Mouse (Mus musculus) retina, embryonic 14.5 days (tissue): ENCODE results near the gene Srd5a2.
"Not testable (repeated sequence)": the region's sequence is repeated elsewhere in the genome, so short reads cannot be mapped to it uniquely, and the experiment has no call there.

Experiments
- DNase-seq: peaks from one replicate; pipeline ENCODE4 v3.0.0-alpha.2; 2015; ENCODE audit warnings: low spot score

Srd5a2 gene

DNA sequence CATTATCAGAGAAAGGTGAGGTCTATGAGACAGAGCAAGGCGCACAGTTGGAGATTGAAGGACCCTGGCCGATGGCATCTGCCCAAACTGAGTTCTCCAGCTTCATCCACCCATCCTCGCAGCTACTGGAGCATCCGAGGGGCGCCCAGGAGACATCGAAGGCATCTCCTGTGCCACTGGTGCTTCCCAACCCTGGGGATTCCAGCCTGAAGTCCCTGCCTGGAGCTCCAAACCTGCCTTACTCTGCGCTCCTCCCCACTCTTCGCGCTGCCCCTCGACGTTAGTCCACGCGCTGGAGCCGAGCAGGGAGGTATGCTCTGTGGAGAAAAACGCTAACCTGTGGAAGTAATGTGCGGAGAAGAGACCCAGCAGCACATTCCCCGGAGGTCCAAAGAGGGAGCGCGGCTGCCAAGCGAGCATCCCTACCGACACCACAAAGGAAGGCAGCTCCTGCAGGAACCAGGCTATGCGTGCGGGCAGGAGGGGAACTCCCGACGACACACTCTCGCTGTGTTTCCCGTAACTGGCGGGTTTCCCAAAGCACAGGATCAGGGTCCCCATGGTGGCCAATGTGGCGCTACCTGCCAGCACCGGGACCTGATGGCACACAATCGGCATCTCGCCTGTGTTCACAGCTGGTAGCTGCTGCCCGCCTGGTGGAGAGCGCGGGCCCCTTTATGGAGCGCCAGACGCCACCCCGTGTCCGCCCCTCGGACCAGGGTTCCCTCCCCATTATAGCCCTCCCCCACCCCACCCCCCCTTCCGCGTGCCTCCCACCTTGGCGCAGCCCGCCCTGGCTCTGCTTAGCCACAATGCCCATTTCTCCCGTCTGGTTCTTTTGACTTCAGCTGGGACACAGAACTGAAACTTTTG, at the start of gene Srd5a2:
TSS of gene Srd5a2 (minus strand) at position 707 of the 873 bp plus-strand sequence.
- DNase-seq: no peak

DNA sequence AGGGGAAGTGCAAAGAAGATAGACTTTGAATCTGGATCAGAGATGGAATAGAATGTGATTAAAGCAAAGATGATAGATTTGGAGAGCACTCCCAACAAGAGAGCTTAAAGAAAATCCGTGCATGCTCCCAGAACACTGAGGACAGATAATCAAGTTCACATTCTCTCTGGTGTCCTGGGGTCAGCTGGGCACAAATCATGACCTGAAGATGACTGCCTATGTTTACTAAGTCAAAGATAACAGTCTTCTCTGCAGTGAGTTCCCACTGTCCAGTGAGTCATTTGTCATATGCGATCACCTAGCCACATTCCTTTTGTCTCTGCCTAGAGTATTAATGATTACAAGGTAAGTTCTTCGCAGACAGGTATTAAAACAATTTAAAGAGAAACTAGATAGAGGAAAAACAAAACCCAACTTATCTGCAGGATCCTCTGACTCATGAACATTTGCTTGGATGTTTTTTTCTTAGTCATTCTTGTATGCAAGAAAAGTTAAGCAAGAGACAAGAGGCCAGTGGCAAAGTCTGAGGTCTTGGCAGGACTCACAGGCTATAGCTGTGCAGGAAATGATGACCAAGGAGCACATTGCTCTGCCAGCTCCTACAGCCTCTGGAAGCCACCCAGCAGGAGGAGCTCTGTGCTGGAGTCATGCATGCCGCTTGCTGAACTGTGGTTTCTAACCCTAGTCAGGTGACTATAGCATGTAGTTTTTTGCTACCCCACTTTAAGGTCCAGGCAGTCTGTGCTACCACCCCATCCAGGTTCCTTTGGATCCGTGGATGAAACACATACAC, 41.4 kb upstream of the Srd5a2 start:
- no peak for DNase-seq

DNA sequence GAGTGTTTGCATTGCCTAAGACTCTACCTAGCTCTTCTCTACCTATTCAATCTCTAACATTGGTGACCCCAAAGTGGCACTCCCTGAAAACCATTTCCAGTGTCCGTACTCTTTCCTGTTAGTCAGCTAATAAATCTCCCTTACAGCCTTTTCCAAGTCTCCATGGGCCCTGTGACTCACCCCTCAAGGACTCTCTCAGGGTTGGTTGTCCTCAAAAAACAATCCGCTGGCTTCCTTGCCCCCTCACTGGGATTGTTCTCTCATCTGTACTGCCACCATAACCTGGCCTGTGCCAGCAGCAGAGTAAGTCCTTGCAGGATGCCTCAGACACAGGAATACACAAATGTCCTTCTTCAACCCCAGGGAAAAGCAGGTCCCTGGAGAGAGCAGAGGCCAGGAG, 40.3 kb upstream of the Srd5a2 start:
- no peak for DNase-seq

DNA sequence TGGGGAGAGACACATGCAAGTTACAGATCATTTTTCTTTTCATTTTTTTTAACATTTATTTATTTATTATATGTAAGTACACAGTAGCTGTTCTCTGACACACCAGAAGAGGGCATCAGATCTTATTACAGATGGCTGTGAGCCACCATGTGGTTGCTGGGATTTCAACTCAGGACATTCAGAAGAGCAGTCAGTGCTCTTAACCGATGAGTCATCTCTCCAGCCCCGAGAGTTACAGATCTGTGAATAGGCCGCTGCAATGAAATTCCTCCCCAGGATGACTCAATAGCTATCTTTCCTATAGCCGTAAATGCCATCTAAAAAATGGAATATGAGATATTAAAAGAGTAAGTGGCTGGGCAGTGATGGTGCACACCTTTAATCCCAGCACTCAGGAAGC, 35.7 kb upstream of the Srd5a2 start:
- no peak for DNase-seq

DNA sequence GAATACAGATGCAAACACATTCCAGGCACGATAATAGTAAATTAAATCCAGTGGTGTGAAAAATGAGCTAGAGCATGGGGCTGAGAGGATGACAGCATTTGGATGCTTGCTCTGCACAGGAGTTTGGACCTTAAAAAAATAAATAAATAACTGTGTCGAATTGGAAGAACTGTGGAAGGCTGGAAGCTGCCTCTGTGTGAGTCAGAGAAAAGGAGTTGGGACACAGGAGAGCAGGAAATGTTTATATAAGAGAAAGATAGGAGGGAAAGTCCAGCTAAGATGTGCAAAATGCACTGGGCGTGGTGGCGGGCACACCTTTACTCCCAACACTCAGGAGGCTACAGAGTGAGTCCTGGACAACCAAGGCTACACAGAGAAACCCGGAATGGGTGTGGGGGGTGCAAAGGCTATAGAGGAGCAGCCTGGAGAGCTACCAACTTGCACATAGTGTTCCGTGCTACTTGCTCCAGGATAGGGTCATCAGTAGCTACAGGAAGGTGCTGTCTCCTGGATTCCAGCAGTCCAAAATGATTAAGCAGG, 32.4 kb upstream of the Srd5a2 start:
- no peak for DNase-seq

DNA sequence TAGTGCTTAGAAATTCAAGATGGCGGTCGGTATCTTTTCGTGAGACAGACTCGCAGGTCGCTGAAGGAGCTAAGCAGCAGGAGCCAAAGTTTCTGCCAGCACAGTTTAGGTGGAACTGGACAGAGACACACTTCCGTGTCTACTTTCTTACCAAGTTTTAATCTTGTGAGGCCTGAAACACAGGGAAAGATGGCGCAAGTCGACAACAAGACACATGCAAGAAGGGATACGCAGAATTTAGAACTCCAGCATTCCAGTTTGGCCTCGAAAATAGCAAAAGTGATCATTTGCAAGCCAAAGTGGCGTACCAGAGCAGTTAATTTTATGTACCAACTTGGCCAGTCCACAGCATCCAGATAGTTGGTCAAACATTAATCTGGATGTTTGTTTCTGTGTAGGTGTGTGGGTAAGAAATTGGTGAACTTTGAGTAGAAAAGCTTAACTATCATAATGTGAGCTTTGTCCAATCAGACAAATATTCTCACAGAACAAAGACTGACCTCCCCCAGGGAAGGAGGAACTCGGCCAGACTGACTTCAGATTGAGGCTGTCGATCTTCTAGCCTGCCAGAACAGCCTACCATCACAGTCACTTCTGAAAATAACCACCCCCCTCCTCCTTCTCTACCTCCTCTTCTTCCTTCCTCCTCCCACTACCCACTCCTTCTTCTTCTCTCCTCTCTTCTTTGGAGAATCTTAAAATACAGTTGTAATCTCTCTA, 31.2 kb upstream of the Srd5a2 start:
- DNase-seq: no peak

DNA sequence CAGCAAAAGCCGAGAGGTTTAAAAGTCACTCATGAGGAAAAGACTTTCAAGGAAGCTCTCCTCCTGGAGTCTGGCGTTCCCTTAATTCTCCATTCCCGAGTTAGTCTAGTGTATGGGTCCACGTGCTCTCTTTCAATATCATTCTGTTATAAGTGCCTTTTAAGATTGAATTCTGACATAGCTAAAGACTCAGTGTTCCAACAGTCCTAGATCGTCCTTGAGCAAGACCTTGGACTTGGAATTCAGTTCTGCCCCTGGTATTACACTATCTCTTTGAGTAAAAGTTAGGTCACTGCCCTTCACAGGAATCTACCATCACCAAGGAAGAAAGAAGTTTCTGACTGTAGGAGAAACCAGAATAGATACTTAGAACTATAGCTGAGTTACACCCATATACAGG, 25.4 kb upstream of the Srd5a2 start:
- not testable (repeated sequence) for DNase-seq

DNA sequence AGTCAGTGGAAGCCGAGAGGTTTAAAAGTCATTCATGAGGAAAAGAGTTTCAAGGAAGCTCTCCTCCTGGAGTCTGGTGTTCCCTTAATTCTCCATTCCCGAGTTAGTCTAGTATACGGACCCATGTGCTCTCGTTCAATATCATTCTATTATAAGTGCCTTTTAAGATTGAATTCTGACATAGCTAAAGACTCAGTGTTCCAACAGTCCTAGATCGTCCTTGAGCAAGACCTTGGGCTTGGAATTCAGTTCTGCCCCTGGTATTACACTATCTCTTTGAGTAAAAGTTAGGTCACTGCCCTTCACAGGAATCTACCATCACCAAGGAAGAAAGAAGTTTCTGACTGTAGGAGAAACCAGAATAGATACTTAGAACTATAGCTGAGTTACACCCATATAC, 15.0 kb upstream of the Srd5a2 start:
- DNase-seq: not testable (repeated sequence)

DNA sequence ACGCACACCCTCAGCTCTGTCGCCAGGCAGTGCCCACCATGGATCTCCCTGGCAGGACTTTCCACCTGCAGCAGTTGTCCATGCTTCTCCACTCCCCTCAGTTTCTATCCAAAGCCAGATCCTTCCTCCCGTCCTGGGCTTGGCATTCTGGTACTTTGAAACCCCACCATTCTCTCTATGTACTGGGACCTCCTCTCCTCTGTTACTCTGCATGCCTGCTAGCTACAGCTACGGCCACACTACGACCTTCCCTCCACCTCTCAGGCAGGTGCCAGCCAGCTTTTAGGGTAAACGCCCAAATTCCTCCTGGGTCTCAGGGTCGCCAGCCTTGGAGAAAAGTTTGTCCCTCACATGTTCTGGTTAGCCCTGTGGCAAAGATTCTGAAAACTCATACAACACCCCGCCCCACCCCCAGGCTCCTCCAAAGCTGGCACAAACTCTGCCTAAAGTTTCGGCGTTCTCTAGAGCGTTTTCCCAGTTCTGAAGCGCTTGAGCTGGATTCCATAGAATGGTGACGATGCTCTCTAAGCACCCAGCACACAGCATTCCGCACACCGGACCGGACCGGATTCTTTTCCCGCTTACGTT, 607 bp upstream of the Srd5a2 start:
- DNase-seq: no peak

DNA sequence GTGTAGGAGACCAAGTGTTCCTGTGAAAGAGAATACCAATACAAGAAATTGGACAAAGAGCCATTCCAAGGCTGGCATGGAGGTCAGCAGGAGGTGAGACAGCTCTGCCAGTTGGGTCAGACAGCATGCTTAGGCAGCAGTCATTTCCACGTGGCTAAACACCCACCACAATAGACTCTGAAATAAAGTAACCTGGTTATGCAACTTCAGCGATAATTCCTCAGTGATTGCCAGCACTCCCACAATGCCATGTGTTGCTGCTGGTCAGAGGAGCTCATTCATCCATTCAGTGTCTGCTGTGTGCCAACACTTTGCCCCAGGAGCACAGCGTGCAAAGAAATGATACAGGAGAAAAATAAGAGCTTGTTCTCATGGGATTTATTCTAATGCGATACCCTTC, 4.0 kb downstream of the Srd5a2 start:
- no peak for DNase-seq

DNA sequence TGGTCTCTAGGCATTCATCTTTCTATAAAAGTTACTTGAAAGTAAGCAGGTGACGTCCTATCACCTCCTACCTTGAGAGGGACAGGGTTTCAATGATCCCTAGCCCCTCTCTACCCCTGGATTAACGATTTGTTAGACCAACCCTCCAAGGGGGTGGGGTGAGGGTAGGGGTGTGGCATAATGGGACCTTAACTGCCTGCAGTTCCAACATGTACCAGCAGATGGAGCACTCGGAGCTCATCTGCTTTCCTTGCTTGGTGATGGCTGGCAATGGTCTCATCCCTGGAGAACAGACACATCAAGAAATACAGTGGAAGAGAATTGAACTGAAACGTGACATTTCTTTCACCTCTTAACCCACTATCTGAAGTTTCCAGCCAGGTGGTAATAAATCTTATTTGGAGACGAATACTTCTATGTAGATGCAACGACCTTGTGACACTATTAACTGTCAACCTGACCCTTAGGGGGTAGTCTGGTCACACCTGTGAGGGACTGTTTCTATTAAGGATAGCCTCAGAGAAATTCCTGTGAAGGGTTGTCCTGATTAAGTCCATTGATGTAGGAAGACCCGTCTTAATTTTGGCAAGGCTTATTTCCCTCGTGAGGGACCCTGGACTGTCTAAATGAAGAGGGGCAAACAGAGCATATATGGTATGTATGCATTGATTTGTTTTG, 27.1 kb downstream of the Srd5a2 start:
- peak; percentile 94 for DNase-seq

DNA sequence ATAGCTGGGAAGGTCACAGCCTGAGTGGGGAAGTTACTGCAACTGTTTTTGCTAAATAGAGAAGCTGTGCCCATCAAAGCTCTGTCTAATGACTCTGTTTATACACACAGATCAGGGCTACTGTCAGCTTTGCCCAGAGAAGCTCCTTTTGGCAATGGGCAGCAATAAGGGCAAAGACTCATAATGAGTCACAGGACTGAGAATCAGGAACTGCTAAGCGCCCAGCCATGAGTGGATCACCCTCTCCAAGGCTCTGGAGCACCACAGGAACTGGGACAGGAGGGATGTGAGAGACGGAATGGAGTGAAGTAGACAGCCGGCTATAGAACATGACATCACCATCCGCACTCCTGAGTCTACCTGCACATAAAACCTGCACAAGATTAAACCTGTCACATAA, 29.4 kb downstream of the Srd5a2 start:
- DNase-seq: no peak

DNA sequence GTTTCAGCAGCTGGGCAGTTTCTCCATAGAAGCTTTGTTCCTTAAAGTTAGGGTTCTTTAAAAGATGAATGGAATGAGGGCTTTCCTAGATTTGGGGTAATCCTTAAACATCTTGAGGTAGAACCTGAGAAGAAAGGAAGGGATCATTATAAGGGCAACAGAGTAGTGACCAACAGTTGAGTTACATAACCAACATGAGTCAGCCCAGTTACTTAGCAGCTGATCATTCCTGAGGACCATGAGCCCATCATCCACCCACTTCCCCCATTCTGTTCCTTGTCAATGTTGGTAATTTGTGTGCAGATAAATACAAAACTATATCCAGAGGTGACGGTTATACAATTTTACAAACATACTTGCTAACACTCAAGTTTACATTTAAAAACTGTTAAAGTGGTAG, 30.1 kb downstream of the Srd5a2 start:
- DNase-seq: no peak

DNA sequence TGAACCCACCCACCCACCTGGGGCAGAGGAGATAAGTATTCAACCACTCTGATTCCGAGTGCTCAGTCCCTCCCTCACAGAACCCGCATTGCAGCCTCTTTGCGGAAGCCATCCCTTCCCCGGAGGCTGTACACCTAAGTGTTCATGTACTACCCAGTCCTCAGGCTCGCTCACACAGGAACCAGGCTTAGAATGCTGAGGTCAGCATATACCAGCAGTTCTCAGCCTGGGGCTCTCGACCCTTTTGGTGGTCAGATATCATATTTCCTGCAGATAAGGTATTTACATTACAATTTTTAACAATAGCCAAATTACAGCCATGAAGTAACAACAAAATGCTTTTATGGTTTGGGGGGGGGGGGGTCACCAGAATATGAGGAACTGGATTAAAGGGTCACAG, 32.6 kb downstream of the Srd5a2 start:
- no peak for DNase-seq

DNA sequence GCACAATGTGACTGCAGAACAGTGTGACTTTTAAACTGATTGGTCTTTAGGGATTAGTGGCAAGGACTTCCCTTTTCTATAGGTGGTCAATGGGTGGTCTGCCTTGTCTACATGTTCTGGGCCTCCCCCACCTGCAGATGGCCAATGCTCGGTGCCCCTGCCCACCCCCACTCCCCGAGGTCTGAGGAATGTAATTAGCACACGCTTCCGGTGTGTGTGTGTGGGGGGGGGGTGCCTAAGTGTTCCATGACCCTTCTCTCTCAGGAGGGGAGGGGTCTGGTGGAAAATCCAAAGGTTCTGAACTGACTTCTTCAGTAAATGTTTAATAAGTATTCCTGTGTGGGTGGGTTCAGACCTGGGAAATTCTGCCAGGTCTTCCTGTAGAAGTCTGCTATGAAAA, 39.0 kb downstream of the Srd5a2 start:
- no peak for DNase-seq

DNA sequence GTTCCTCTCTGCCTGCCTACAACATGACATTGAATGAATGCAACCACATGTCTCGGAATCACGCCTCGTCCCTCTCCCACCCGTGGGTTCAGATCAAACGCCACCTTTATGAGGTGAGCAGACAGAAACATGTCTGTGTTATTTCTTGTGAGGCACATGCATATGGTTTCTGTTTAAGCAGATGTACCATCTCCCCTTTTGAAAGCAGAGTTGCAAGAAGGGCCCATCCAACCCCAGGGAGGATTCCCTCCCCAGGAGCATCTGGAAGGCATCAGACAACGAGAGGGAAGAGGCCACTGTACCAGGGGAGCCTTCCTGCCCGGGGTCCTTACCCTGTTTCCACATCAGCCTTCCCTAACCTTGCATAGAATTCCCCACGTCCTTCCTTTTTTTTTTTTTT, 40.7 kb downstream of the Srd5a2 start:
- no peak for DNase-seq

DNA sequence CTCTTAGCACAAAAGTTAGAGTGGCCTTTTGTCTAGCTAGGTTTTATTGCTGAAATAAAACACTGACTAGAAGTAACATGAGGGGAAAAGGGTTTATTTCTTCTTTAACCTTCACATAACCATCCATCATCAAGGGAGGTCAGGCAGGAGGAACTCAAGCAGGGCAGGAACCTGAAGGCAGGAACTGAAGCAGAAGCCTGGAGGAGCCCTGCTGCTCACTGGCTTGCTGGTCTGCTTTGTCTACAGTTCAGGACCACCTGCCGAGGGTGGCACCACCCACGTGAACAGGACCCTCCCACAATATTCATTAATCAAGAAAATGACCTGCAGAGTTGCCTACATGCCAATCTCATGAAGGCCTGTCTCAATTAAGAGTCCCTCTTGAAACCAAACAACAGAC, 45.3 kb downstream of the Srd5a2 start:
- DNase-seq: no peak

DNA sequence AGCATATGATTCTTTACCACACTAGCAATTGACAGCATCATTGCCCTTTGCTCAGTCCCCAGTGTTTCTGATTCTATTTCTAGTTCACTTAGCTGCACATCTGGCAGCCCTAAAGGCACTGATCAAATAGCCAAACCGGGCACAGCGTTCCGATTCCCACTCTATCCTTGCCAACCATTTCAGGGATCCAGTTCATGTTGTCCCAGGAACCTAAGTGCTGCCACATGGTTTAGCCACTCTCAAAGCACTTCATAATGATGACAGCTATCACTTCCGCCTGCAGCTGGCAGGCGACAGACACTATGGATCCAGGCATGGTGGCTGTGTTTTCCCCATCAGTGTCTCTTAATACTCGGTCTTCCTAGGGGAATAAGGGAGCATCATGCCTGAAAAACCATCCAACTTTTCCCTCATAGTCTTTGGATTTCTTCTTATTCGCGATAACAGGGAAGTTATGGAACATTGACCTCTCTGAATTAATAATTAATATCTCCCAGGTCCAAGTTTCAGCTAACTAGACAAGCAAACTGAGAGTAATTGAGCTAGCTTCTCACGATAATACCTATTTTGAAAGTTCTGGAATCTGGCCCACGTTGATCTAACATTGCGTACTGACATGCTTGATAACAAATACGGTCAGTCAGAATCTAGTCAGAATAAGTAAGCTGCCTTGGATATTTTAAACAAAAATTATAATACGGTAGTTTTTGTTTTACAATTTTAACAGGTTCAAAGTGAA, 51.6 kb downstream of the Srd5a2 start:
- no peak for DNase-seq

DNA sequence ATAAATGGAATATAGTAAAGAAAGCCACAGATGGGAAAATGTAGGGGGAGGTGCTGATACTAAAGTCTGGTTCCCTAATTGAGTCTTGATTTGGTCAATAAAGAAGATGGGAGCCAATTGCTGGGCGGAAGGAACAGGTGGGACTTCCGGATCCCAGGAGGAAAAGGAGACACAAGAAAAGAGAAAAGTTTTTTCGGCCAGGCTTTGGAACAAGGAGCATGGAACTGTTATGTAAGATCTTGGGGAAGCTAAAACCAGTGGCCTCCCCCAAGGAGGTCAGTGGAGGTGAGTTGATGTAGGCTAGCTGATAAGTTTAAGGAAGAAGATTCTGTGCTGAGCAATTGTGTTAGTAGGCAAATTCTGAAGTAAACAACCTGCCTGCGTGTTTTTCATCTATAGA, 56.5 kb downstream of the Srd5a2 start:
- DNase-seq: no peak

DNA sequence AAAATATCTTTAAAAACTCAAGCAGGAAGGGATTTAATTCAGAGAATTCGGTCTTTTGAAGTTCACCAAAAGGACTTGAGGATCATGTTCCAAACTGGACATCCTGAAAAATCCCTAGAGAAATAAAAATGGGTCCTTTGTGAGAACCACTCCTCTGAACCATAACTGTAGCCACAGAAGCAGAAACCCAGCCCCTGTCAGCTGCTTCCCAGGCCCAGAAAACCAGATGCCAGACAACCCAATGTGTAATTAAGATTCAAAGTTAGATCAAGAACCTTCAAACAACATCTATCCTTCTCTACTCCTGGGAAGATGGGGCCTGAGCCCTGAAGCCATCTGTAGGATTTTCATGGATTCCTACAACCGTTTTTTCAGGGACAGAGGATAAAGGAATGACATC, 61.1 kb downstream of the Srd5a2 start:
- no peak for DNase-seq

DNA sequence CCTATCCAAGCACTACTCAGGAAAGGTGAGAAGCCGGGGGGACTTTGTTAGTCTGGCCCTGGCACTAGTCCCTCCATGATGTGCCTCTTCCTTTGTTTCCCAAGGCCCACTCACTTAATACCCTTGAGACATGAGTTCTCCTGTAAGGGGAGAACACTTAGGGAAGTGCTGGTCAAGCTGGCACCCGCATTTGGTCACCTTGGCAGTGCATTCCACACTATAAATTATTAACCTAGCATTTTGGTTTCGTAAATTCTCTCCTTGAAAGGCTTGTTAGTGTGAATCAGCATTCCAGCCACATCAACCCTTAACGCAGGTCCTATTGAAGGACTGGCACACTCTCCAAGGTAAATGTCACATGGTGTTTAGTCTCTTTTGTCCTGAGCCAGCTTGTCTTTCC, 61.8 kb downstream of the Srd5a2 start:
- DNase-seq: no peak
